Mouse (Mus musculus) lung, adult 18-20 months (tissue): ENCODE results near the gene Alkbh1.
A peak's percentile ranks its signal among the peaks of the same experiment; 100 is the strongest.

Experiments
- DNase-seq, 2 experiments: peaks; one replicate each; pipeline ENCODE4 v3.0.0; 2022; ENCODE audit warnings: mixed read lengths in 2 of 2

The Alkbh1 gene

GRCm38 (mm10) chr12:87418921-87419320, 24.9 kb downstream of the Alkbh1 start:
- DNase-seq, result no peak

GRCm38 (mm10) chr12:87416690-87417089, 27.1 kb downstream of the Alkbh1 start:
- DNase-seq, result peak; percentile 53 to 67

GRCm38 (mm10) chr12:87415358-87415757, 28.5 kb downstream of the Alkbh1 start:
- DNase-seq, result no peak

- peak; percentile 66 to 74 for DNase-seq
These were observed 30.5 kb downstream of the Alkbh1 start for GRCm38 (mm10) chr12:87413179-87413790.

- no peak for DNase-seq
These were observed 32.8 kb downstream of the Alkbh1 start for GRCm38 (mm10) chr12:87410999-87411398.

GRCm38 (mm10) chr12:87409123-87409522, 34.7 kb downstream of the Alkbh1 start:
- no peak for DNase-seq

- peak; percentile 81 to 83 for DNase-seq
These were observed 35.8 kb downstream of the Alkbh1 start for GRCm38 (mm10) chr12:87407869-87408605.

- peak; percentile 46 to 71 for DNase-seq
These were observed 38.1 kb downstream of the Alkbh1 start for GRCm38 (mm10) chr12:87405721-87406120.

GRCm38 (mm10) chr12:87405165-87405564, 38.7 kb downstream of the Alkbh1 start:
- no peak for DNase-seq

GRCm38 (mm10) chr12:87401883-87402282, 41.9 kb downstream of the Alkbh1 start:
- DNase-seq, result no peak

GRCm38 (mm10) chr12:87399119-87399819, 44.5 kb downstream of the Alkbh1 start:
- DNase-seq, result no peak

- no peak for DNase-seq
These were observed 45.9 kb downstream of the Alkbh1 start for GRCm38 (mm10) chr12:87397811-87398417.

- no peak for DNase-seq
These were observed 46.7 kb downstream of the Alkbh1 start for GRCm38 (mm10) chr12:87397126-87397525.

- DNase-seq, result no peak
These were observed 49.5 kb downstream of the Alkbh1 start for GRCm38 (mm10) chr12:87394316-87394715.

GRCm38 (mm10) chr12:87393447-87394145, 50.2 kb downstream of the Alkbh1 start:
- DNase-seq, result peak; percentile 75 to 80

GRCm38 (mm10) chr12:87391355-87391754, 52.5 kb downstream of the Alkbh1 start:
- no peak for DNase-seq

GRCm38 (mm10) chr12:87389231-87389630, 54.6 kb downstream of the Alkbh1 start:
- DNase-seq, result no peak

- peak; percentile 100 for DNase-seq
These were observed 55.6 kb downstream of the Alkbh1 start, which contains the start of gene Sptlc2 for GRCm38 (mm10) chr12:87388122-87388774. Sptlc2 (minus strand) TSS chr12:87388355.

GRCm38 (mm10) chr12:87387171-87388121, 56.4 kb downstream of the Alkbh1 start:
- no peak for DNase-seq

GRCm38 (mm10) chr12:87385051-87385450, 58.8 kb downstream of the Alkbh1 start:
- DNase-seq, result no peak

GRCm38 (mm10) chr12:87381380-87381682, 62.5 kb downstream of the Alkbh1 start:
- peak; percentile 34 to 51 for DNase-seq
